Mouse (Mus musculus) forebrain, embryonic 14.5 days (tissue): ENCODE data around the gene Timp3. TPM values are rescaled to one million over a fixed set of nuclear protein-coding genes. Genes with fewer than 3 reads are reported as not detected.

ENCODE experiments used
- ATAC-seq: fragments of 200-750 bp; cut with Nextera tagmentation; 2 replicates; pipeline ENCODE4 v1.8.0; 2017; ENCODE audit warnings: mild to moderate bottlenecking, moderate library complexity
- DNase-seq: peaks from one replicate; pipeline ENCODE4 v3.0.0-alpha.2; 2015; ENCODE audit warnings: low spot score
- H3K27ac ChIP-seq: fragments of 300-500 bp; sonication (generic); 2 replicates; pipeline ENCODE4 v1.5.1; 2014; ENCODE audit warnings: low read depth, mild to moderate bottlenecking, control low read depth, low read length, moderate library complexity
- H3K27me3 ChIP-seq: fragments of 300-500 bp; sonication (generic); replicated peaks from 2 replicates; pipeline ENCODE4 v1.6.1; 2014; ENCODE audit warnings: low read length, control low read depth, mixed read lengths; ENCODE audit not compliant: control insufficient read depth, insufficient read depth
- H3K36me3 ChIP-seq: fragments of 300-500 bp; sonication (generic); 2 replicates; pipeline ENCODE4 v1.6.1; 2014; ENCODE audit warnings: low read length, control low read depth; ENCODE audit not compliant: control insufficient read depth, insufficient read depth
- H3K4me1 ChIP-seq: fragments of 300-500 bp; sonication (generic); 2 replicates; pipeline ENCODE4 v1.6.1; 2014; ENCODE audit warnings: antibody characterized with exemption, low read length, control low read depth; ENCODE audit not compliant: control insufficient read depth, insufficient read depth
- H3K4me2 ChIP-seq: fragments of 300-500 bp; sonication (generic); 2 replicates; pipeline ENCODE4 v1.6.1; 2014; ENCODE audit warnings: mild to moderate bottlenecking, control low read depth, low read length
- H3K4me3 ChIP-seq: fragments of 300-500 bp; sonication (generic); 2 replicates; pipeline ENCODE4 v1.5.1; 2014; ENCODE audit warnings: low read depth, low read length, control low read depth
- H3K9ac ChIP-seq: fragments of 300-500 bp; sonication (generic); 2 replicates; pipeline ENCODE4 v1.6.1; 2014; ENCODE audit warnings: mild to moderate bottlenecking, low read length, control low read depth, moderate library complexity
- H3K9me3 ChIP-seq: fragments of 300-500 bp; sonication (generic); replicated peaks from 2 replicates; pipeline ENCODE4 v1.6.1; 2016; ENCODE audit warnings: low read length, control low read depth, mixed read lengths; ENCODE audit not compliant: control insufficient read depth
- WGBS: fragments of 180-500 bp; shearing (Covaris S2); extraction: QIAGEN DNeasy Blood & Tissue Kit; methylation state at CpG from one replicate; pipeline ENCODE4 v1.1.7; 2014; 5-methylcytosine and 5-hydroxymethylcytosine counted together
- polyA plus RNA-seq: library from polyadenylated mRNA; unstranded; fragments of >200 nt; fragmentation: Nextera tagmentation; extraction: Ambion mirVana; gene quantifications from 2 replicates; pipeline ENCODE4 v1.2.1, GENCODE M21; 2014

Timp3 gene
- polyA plus RNA-seq, 1 experiment from 2014 or later: 7.9 TPM

- H3K9ac ChIP-seq: no peak overlapping the region
- no peak overlapping the region for H3K27ac ChIP-seq
- H3K27me3 ChIP-seq: no peaks in the 10 kb centered on the region
- no peak overlapping the region for H3K4me3 ChIP-seq
- 64% methylated on average over 7 of the region's 7 CpGs for WGBS
- peak; percentile 52 for ATAC-seq
- peaks cover 10% of the 10 kb centered on the region; the same call in 1 of the 2 replicates for H3K4me1 ChIP-seq
- peak; percentile 69 for DNase-seq
- H3K4me2 ChIP-seq: no peak overlapping the region
- H3K36me3 ChIP-seq: no peaks in the 10 kb centered on the region
- no peaks in the 10 kb centered on the region for H3K9me3 ChIP-seq
Measured at GRCm38 (mm10) chr10:86317633-86318032, 17.5 kb downstream of the Timp3 start.

GRCm38 (mm10) chr10:86318552-86319140 lies 18.5 kb downstream of the Timp3 start:
- Histone ChIP-seq H3K36me3 (no peaks in the 10 kb centered on the region), H3K4me3 (no peak overlapping the region), H3K27ac (no peak overlapping the region), H3K9ac (no peak overlapping the region), H3K4me2 (no peak overlapping the region), H3K9me3 (no peaks in the 10 kb centered on the region), H3K4me1 (peaks cover 10% of the 10 kb centered on the region; the same call in 1 of the 2 replicates), H3K27me3 (no peaks in the 10 kb centered on the region)
- DNase-seq: no peak
- ATAC-seq: no peak
- 57% methylated on average over 5 of the region's 5 CpGs for WGBS

DNA sequence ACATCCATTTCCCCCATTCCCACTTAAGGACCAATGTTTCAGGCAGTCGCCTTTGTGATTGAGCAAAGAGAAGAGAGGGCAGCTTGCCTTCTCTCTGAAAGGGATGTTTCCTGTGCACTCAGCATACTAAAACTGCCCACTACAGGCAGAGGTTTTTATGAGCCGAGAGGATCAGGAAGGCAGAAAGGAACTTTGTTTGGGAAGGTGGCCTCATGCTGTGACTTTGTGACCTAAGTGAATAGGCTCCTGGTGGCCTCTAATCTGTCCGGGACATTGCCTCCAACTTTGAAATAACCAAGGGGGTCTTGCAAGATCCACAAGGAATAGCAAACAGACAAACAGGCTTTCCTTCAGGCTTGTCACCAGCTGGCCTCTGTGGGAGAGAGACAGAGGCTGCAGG lies 19.4 kb downstream of the Timp3 start:
- Histone ChIP-seq H3K27ac (no peak overlapping the region), H3K4me3 (no peak overlapping the region), H3K9ac (no peak overlapping the region), H3K27me3 (no peaks in the 10 kb centered on the region), H3K36me3 (no peaks in the 10 kb centered on the region), H3K4me2 (no peak overlapping the region), H3K9me3 (no peaks in the 10 kb centered on the region), H3K4me1 (peaks cover 10% of the 10 kb centered on the region; the same call in 1 of the 2 replicates)
- WGBS: 8% methylated on average over 3 of the region's 3 CpGs
- ATAC-seq: no peak
- DNase-seq: no peak

GRCm38 (mm10) chr10:86320204-86320603 lies 20.0 kb downstream of the Timp3 start:
- DNase-seq (no peak), ATAC-seq (no peak)
- WGBS: 77% methylated on average over 5 of the region's 5 CpGs

GRCm38 (mm10) chr10:86321194-86321593 lies 21.0 kb downstream of the Timp3 start:
- Histone ChIP-seq H3K9ac (no peak overlapping the region), H3K4me1 (peaks cover 10% of the 10 kb centered on the region; the same call in 1 of the 2 replicates), H3K4me2 (no peak overlapping the region), H3K27me3 (no peaks in the 10 kb centered on the region), H3K9me3 (no peaks in the 10 kb centered on the region), H3K4me3 (no peak overlapping the region), H3K27ac (peak overlapping the region; percentile 21; the same call in 1 of the 2 replicates), H3K36me3 (no peaks in the 10 kb centered on the region)
- DNase-seq: peak; percentile 37
- ATAC-seq: peak; percentile 47; the same call in 1 of the 2 replicates
- 66% methylated on average over 8 of the region's 8 CpGs for WGBS

More at GRCm38 (mm10) chr10:86320204-86320603, 20.0 kb downstream of the Timp3 start:
- no peak overlapping the region for H3K27ac ChIP-seq
- H3K27me3 ChIP-seq: no peaks in the 10 kb centered on the region
- no peaks in the 10 kb centered on the region for H3K36me3 ChIP-seq
- no peak overlapping the region for H3K4me3 ChIP-seq
- H3K9ac ChIP-seq: no peak overlapping the region
- H3K4me1 ChIP-seq: peaks cover 10% of the 10 kb centered on the region; the same call in 1 of the 2 replicates
- no peaks in the 10 kb centered on the region for H3K9me3 ChIP-seq
- H3K4me2 ChIP-seq: no peak overlapping the region

DNA sequence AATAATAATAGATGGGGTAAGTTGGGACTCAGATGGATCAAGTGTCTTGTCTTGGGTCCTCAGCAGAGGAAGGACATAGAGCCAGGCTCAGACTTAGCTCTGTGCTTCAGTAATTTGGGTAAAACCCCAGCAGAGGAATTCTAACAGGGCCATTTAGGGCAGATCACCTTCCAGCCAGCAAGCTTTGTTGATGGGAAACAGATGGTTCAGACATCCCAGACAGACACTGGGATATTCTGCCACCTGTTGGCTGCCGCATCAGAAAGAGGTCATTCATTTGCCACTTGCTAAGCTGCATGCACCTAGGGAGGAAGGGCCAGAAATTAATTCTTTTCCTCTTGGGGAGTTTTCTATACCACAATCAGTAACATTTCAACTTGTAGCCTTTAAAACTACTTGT lies 21.8 kb downstream of the Timp3 start:
- WGBS: 90% methylated on average over 1 of the region's 1 CpGs
- ATAC-seq (no peak), DNase-seq (no peak)
- no peak overlapping the region for H3K4me2 ChIP-seq
- no peaks in the 10 kb centered on the region for H3K27me3 ChIP-seq
- H3K9ac ChIP-seq: no peak overlapping the region
- H3K4me1 ChIP-seq: peaks cover 9% of the 10 kb centered on the region; the same call in 1 of the 2 replicates
- H3K27ac ChIP-seq: no peak overlapping the region
- H3K4me3 ChIP-seq: no peak overlapping the region
- H3K9me3 ChIP-seq: no peaks in the 10 kb centered on the region
- no peaks in the 10 kb centered on the region for H3K36me3 ChIP-seq

DNA sequence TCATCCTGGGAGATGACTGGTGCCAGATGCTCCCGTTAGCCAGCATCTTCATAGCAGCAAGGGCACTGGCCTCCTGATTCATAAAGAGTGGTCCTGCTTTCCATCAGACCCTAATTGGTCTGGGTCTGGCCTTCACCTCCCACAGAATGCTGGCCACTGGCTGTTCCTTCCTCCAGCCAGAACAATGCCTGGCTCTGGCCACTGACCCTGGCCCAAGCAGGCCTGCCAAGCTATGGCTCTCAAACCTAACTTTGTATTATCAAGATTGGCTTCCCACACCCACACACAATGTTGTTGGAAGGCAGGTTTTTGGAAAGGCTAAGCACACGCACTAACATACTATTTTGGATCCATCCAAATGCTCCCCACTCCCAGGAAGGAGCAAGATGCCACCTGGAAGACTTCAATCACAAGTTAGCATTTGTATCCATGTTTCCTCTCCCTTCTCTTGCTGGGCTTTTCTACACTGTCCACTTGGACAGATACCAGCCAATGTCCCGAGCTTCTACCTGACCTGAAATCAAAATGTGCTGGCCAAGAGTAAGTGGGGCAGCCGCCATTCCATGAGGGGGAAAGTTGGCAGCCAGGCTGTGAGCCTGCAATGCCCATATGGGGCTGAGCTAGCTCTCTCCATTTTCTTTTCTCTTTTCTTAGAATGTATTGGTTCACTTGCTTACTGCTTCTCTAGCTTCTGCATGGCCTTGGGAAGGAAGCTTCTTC lies 23.3 kb downstream of the Timp3 start:
- Histone ChIP-seq H3K9ac (no peak overlapping the region), H3K36me3 (no peaks in the 10 kb centered on the region), H3K27me3 (no peaks in the 10 kb centered on the region), H3K4me1 (peaks cover 5% of the 10 kb centered on the region; the same call in 1 of the 2 replicates), H3K9me3 (no peaks in the 10 kb centered on the region), H3K27ac (no peak overlapping the region), H3K4me2 (no peak overlapping the region), H3K4me3 (no peak overlapping the region)
- ATAC-seq (no peak), DNase-seq (no peak)
- WGBS: 81% methylated on average over 4 of the region's 4 CpGs

- no peaks in the 10 kb centered on the region for H3K9me3 ChIP-seq
- no peaks in the 10 kb centered on the region for H3K36me3 ChIP-seq
- no peaks in the 10 kb centered on the region for H3K4me1 ChIP-seq
- no peak overlapping the region for H3K4me3 ChIP-seq
- H3K4me2 ChIP-seq: no peak overlapping the region
- no peak for DNase-seq
- no peaks in the 10 kb centered on the region for H3K27me3 ChIP-seq
- 40% methylated on average over 6 of the region's 6 CpGs for WGBS
- H3K9ac ChIP-seq: no peak overlapping the region
- H3K27ac ChIP-seq: no peak overlapping the region
- ATAC-seq: no peak
Measured at GRCm38 (mm10) chr10:86325272-86325671, 25.1 kb downstream of the Timp3 start.

DNA sequence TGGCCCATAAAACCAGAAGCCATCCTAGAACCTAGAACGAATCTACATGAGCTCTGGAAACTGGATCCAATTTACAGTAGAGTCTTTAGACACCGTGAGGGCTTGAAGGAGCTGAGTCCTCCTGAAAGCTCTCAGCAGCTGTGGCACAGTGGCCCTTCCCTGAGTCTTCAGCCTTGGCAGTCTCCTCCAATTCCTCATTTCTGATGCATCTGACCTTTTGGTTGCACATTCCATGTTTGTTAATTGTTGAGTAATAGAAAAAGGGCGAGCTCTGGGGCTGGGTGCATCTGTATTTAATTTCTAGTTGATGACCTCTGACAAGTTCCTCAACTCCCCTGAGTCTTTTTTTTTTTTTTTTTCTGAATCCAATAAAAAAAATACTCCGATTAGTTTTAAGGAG lies 28.0 kb downstream of the Timp3 start:
- no peak for DNase-seq
- no peak overlapping the region for H3K9ac ChIP-seq
- H3K9me3 ChIP-seq: no peaks in the 10 kb centered on the region
- H3K36me3 ChIP-seq: no peaks in the 10 kb centered on the region
- H3K4me3 ChIP-seq: no peak overlapping the region
- no peak overlapping the region for H3K27ac ChIP-seq
- 94% methylated on average over 4 of the region's 4 CpGs for WGBS
- no peaks in the 10 kb centered on the region for H3K4me1 ChIP-seq
- ATAC-seq: no peak
- H3K27me3 ChIP-seq: no peaks in the 10 kb centered on the region
- no peak overlapping the region for H3K4me2 ChIP-seq
